Mouse (Mus musculus) macrophage (primary cell): ENCODE measurements around the gene Actr1a. TPM values are rescaled to one million over a fixed set of nuclear protein-coding genes. Genes with fewer than 3 reads are reported as not detected.

Experiments
- H3K27ac ChIP-seq: fragments of 350-480 bp; formaldehyde crosslinking; 2 replicates; pipeline ENCODE4 v1.9.0; 2021
- H3K36me3 ChIP-seq: fragments of 350-480 bp; formaldehyde crosslinking; 2 replicates; pipeline ENCODE4 v1.9.0; 2021; ENCODE audit errors: inconsistent target
- H3K4me3 ChIP-seq: fragments of 350-480 bp; formaldehyde crosslinking; 2 replicates; pipeline ENCODE4 v1.9.0; 2021; ENCODE audit errors: inconsistent target
- H3K79me2 ChIP-seq: fragments of 350-480 bp; formaldehyde crosslinking; 2 replicates; pipeline ENCODE4 v1.9.0; 2021; ENCODE audit errors: inconsistent target
- WGBS: methylation state at CpG from one replicate; pipeline ENCODE4 v1.1.7; 2026; ENCODE audit warnings: inconsistent platforms; ENCODE audit not compliant: missing documents; 5-methylcytosine and 5-hydroxymethylcytosine counted together
- polyA plus RNA-seq: library from polyadenylated mRNA; stranded (reverse); fragments of 250-400 nt; gene quantifications from 3 replicates; pipeline ENCODE4 v1.2.4, GENCODE M21; 2018; ENCODE audit warnings: inconsistent platforms

The Actr1a gene
- polyA plus RNA-seq, 1 experiment from 2014 or later = 117 TPM

GRCm38 (mm10) chr19:46350168-46350932 lies 45.2 kb downstream of the Actr1a start, which contains the start of gene 2310034G01Rik:
2310034G01Rik (minus strand) TSS chr19:46350302.
- no peaks in the 10 kb centered on the region for H3K36me3 ChIP-seq
- H3K4me3 ChIP-seq = peak within 1 kb of the TSS; percentile 21
- H3K79me2 ChIP-seq = no peaks in the 10 kb centered on the region
- no peak within 1 kb of the TSS for H3K27ac ChIP-seq
- 53% methylated on average over 10 of the region's 10 CpGs for WGBS

DNA sequence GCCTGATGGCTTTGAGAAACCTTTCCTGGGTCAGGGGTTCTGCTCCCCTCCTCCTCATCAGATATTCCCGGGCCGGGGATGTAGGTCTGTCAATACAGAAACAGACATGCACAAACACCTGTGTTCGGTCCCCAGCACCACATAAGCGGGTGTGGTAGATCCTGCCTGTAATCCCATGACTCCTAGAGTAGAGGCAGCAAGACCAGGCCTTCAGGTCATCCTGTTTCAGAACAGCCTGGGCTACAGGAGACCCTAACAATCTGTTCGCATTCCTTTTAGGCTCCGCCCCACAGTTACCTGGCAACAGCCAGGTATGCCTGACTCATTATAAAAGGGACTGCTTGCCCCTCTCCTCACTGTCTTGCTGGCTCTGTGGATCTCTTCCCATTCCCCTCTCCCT lies 46.0 kb downstream of the Actr1a start:
- H3K27ac ChIP-seq = no peak overlapping the region
- peak overlapping the region; percentile 21 for H3K4me3 ChIP-seq
- WGBS = 56% methylated on average over 6 of the region's 6 CpGs
- H3K79me2 ChIP-seq = no peaks in the 10 kb centered on the region
- no peaks in the 10 kb centered on the region for H3K36me3 ChIP-seq

GRCm38 (mm10) chr19:46348761-46349458 lies 46.6 kb downstream of the Actr1a start:
- Histone ChIP-seq H3K27ac (no peak overlapping the region), H3K36me3 (no peaks in the 10 kb centered on the region), H3K4me3 (peak overlapping the region; percentile 61), H3K79me2 (no peaks in the 10 kb centered on the region)
- under 1% methylated on average over 76 of the region's 78 CpGs for WGBS

- no peaks in the 10 kb centered on the region for H3K36me3 ChIP-seq
- H3K79me2 ChIP-seq = no peaks in the 10 kb centered on the region
- H3K27ac ChIP-seq = no peak overlapping the region
- WGBS = 25% methylated on average over 14 of the region's 14 CpGs
- peak overlapping the region; percentile 61 for H3K4me3 ChIP-seq
Measured at GRCm38 (mm10) chr19:46347936-46348668, 47.4 kb downstream of the Actr1a start.

- Histone ChIP-seq H3K4me3 (no peak overlapping the region), H3K27ac (no peak overlapping the region), H3K36me3 (no peaks in the 10 kb centered on the region), H3K79me2 (no peaks in the 10 kb centered on the region)
- 100% methylated on average over 1 of the region's 1 CpGs for WGBS
Measured at GRCm38 (mm10) chr19:46347146-46347545, 48.4 kb downstream of the Actr1a start.

DNA sequence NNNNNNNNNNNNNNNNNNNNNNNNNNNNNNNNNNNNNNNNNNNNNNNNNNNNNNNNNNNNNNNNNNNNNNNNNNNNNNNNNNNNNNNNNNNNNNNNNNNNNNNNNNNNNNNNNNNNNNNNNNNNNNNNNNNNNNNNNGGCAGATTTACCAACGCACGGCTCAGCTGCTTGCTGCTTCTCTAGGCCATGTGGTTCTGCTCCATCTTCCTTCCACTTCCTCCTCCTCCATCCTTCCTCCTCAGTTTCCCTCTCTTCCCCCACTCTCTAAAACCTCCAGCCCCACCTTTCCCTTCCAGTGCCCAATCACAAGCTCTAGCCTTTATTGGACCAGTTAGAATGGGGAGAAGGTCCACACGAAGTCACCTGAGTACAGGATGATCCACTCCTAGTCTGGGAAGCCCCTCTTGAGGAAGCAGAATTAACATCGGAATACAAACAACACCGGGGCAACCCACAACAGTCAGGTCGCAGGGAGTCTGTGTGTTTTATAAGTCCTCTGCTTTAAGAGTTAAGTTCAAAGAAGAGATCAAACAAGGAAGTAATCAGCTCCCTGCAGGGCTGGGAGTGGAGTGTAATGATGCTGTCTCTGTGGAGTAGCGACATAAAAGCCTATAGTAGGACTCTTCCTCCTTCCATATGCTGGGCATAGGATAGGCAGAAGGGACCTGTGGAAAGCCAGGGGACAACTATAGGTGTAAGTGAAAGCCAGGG lies 50.7 kb downstream of the Actr1a start:
- Histone ChIP-seq H3K36me3 (no peaks in the 10 kb centered on the region), H3K4me3 (no peak overlapping the region), H3K27ac (no peak overlapping the region), H3K79me2 (no peaks in the 10 kb centered on the region)
- WGBS = 45% methylated on average over 7 of the region's 7 CpGs

DNA sequence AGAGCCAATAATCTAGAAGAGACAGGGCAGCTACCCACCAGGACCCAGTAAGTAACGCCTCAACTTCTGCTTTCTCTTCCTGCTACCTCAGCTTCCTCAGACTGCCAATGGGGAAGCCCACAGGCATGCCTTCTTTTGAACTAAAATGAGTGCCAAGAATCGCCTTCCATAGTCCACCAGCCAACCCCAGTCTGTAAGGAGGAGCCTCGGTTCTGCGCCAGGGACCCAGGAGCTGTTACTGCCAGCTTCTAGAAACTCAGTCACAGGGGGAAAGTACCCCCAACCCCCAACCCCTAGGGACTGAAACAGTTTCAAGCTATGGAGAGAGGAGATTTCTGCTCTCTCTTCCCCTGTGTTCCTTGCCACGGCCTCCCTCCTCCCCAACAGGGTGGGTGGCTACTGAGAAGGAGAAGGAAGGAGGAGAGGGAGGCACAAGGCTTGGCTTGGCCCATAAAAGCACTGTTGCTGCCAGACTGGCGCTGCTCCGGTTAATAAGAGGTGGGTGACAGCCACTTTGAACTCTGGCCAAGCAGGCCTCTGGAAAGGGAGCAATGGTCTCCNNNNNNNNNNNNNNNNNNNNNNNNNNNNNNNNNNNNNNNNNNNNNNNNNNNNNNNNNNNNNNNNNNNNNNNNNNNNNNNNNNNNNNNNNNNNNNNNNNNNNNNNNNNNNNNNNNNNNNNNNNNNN lies 56.1 kb downstream of the Actr1a start:
- peaks cover 22% of the 10 kb centered on the region for H3K79me2 ChIP-seq
- H3K4me3 ChIP-seq = peak overlapping the region; percentile 95; the same call in 1 of the 2 replicates
- no peaks in the 10 kb centered on the region for H3K36me3 ChIP-seq
- peak overlapping the region; percentile 97 for H3K27ac ChIP-seq
- WGBS = 0% methylated on average over 7 of the region's 7 CpGs

GRCm38 (mm10) chr19:46338942-46339286 lies 56.6 kb downstream of the Actr1a start:
- H3K36me3 ChIP-seq = no peaks in the 10 kb centered on the region
- H3K79me2 ChIP-seq = peaks cover 22% of the 10 kb centered on the region
- peak overlapping the region; percentile 97 for H3K27ac ChIP-seq
- WGBS = 0% methylated on average over 5 of the region's 6 CpGs
- peak overlapping the region; percentile 95 for H3K4me3 ChIP-seq

DNA sequence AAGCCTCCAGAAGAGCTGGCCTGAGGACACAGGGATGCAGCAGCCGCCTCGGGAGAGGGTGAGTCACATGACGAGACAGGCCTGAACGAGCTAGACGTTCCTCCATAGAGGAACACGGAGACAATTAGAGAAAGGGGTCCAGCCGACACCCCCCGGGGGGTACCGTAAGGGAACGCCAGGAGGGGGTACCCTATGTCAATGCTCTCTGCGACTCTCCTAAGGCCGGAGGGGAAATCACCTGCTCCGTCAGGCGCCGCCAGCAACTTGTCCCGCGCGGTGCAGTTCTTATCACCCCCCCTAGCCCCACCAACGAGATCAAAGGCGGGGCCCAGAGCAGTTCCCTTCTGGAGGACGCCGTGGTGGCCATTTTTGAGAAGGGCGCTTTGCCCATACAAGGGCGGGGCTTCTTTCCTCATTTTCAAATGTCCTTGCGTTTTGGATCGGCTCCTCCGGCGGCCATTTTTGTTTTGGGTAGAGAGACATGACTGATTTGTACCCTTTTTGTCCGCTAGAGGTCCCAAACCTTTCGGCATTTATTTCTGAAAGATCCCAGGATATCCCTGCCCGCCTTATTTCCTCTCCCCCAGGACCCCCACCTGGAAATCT lies 57.1 kb downstream of the Actr1a start, which contains the start of gene Cuedc2:
Gene Cuedc2 (minus strand): TSS at position 372 of the 606 bp plus-strand sequence.
- Histone ChIP-seq H3K4me3 (peak within 1 kb of the TSS; percentile 95), H3K79me2 (peaks cover 22% of the 10 kb centered on the region), H3K27ac (peak within 1 kb of the TSS; percentile 97), H3K36me3 (no peaks in the 10 kb centered on the region)
- WGBS = under 1% methylated on average over 31 of the region's 31 CpGs

GRCm38 (mm10) chr19:46337719-46338330 lies 57.7 kb downstream of the Actr1a start:
- Histone ChIP-seq H3K79me2 (peaks cover 22% of the 10 kb centered on the region), H3K27ac (peak overlapping the region; percentile 97), H3K4me3 (peak overlapping the region; percentile 95), H3K36me3 (no peaks in the 10 kb centered on the region)
- 36% methylated on average over 15 of the region's 15 CpGs for WGBS

DNA sequence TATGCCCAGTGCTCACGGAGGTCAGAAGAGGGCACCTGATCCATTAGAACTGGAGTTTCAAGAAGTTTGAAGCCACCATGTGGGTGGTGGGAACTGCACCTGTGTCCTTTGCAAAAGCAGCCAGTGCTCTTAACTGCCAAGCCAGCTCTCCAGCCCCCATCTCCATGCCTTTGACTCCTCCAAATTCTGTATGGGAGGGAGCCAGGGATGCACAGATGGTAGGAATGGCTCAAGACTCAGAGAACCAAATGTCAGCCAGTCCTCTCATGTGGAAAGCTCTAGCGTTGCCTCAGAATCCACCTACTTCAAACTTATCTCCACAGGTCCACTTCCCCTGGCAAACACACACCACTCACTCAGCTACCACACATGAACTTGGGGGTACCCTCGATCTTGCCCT lies 61.6 kb downstream of the Actr1a start:
- 90% methylated on average over 3 of the region's 3 CpGs for WGBS
- H3K27ac ChIP-seq = no peak overlapping the region
- H3K4me3 ChIP-seq = no peak overlapping the region
- H3K36me3 ChIP-seq = peaks cover 13% of the 10 kb centered on the region; the same call in 1 of the 2 replicates
- H3K79me2 ChIP-seq = peaks cover 22% of the 10 kb centered on the region

DNA sequence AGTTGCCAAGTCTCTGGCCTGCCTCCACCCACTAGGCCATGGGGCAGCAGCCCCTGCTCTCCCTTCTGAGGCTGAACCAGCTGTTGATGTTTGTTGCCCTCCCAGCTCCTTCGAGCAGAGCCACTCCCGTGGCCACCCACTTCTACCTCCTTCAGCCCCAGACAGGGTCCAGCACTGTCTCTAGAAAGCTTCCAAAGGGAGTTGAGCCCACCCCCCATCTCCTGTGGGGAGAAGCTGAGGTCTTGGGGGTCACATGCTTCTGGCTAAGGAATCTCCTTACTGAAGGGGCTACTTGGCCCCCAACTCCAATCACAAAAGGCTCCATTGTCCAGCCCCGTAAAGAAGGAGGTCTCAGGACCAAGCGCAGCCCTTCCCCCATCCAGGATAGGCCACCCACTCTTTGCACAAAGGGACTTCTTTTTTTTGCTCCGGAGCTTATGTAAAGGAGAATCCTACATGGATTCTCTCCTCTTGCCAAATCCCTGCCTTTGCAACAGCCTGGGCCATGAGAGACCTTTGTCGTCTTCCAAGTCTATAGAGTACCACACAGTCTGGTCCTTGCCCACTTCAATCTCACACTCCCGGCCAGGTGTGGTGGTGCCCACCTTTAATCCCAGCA lies 62.7 kb downstream of the Actr1a start:
- Histone ChIP-seq H3K36me3 (peaks cover 13% of the 10 kb centered on the region; the same call in 1 of the 2 replicates), H3K27ac (no peak overlapping the region), H3K4me3 (no peak overlapping the region), H3K79me2 (peaks cover 15% of the 10 kb centered on the region)
- WGBS = 81% methylated on average over 7 of the region's 7 CpGs

DNA sequence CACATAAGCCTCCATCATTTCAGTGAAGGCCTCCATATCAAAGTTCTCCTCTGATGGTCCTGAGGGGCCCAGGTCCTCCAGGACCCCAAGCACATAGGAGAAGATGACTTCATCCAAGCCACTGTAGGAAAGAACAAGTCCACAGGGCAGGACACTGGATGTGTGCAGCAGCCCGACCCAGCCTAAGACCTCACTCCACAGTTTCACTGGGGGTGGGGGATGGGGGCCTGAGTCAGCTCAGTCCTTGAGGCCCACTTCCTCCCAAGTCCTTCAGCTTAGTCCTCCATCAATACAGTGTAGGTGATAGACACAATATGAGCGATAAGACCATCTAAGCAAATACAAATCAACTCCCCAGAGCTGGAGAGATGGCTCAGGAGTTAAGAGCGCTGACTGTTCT lies 63.6 kb downstream of the Actr1a start:
- Histone ChIP-seq H3K27ac (no peak overlapping the region), H3K4me3 (no peak overlapping the region), H3K79me2 (peaks cover 6% of the 10 kb centered on the region; the same call in 1 of the 2 replicates), H3K36me3 (peaks cover 13% of the 10 kb centered on the region; the same call in 1 of the 2 replicates)
- 77% methylated on average over 3 of the region's 3 CpGs for WGBS
